Mouse (Mus musculus): ENCODE results near the gene Gars.

The Gars gene

GRCm38 (mm10) chr6:55098030-55098429 is 60.2 kb downstream of the Gars start:
- no peak for DNase-seq (ENCODE audit: low spot score)

GRCm38 (mm10) chr6:55098603-55099002 is 60.8 kb downstream of the Gars start:
- no peak for DNase-seq (ENCODE audit: low spot score)

GRCm38 (mm10) chr6:55108358-55108757 is 70.6 kb downstream of the Gars start:
- DNase-seq (ENCODE audit: low spot score), result peak; percentile 18

- DNase-seq (ENCODE audit: low spot score), result no peak
Measured at GRCm38 (mm10) chr6:55117325-55118109, 79.7 kb downstream of the Gars start.

GRCm38 (mm10) chr6:55123056-55123455 is 85.2 kb downstream of the Gars start:
- DNase-seq (ENCODE audit: low spot score), result peak; percentile 8

GRCm38 (mm10) chr6:55126576-55126975 is 88.8 kb downstream of the Gars start:
- DNase-seq (ENCODE audit: low spot score), result no peak

GRCm38 (mm10) chr6:55128391-55128790 is 90.6 kb downstream of the Gars start:
- DNase-seq (ENCODE audit: low spot score), result no peak
